Mouse (Mus musculus) bone marrow macrophage, adult 2 months (primary cell): ENCODE measurements at regions not wholly inside any gene's neighbourhood (a gene's known extent, or its start where the extent isn't known, plus 50 kb on each side); places are given as distances from the start of the nearest gene placed in this dataset.

Experiments
- H3K27ac ChIP-seq: 2 replicates; pipeline ENCODE4 v1.5.1; 2012; ENCODE audit warnings: low read depth, low read length; ENCODE audit not compliant: insufficient read depth
- H3K4me1 ChIP-seq: 2 replicates; pipeline ENCODE4 v1.6.1; 2012; ENCODE audit warnings: low read length; ENCODE audit not compliant: control insufficient read depth, insufficient read depth
- H3K4me3 ChIP-seq: 2 replicates; pipeline ENCODE4 v1.5.1; 2012; ENCODE audit warnings: mild to moderate bottlenecking, low read length, moderate library complexity; ENCODE audit not compliant: insufficient read depth
- CTCF ChIP-seq: IDR thresholded peaks from 2 replicates; pipeline ENCODE4 v1.5.1; 2012; ENCODE audit warnings: low read depth, mild to moderate bottlenecking, low read length, moderate library complexity
- POLR2A ChIP-seq: IDR thresholded peaks from 2 replicates; pipeline ENCODE4 v1.6.1; 2012; ENCODE audit warnings: mild to moderate bottlenecking, low read depth, low read length, borderline replicate concordance

GRCm38 (mm10) chr2:172644451-172644850 lies 95.1 kb downstream of the Tfap2c start:
- H3K4me3 ChIP-seq: no peak overlapping the region
- no peak overlapping the region for H3K27ac ChIP-seq
- no peak for TF ChIP-seq POLR2A
- no peak for TF ChIP-seq CTCF
- H3K4me1 ChIP-seq: no peaks in the 10 kb centered on the region

GRCm38 (mm10) chr2:172648072-172648471 lies 98.7 kb downstream of the Tfap2c start:
- H3K4me3 ChIP-seq: no peak overlapping the region
- H3K4me1 ChIP-seq: no peaks in the 10 kb centered on the region
- TF ChIP-seq CTCF (no peak), POLR2A (no peak)
- no peak overlapping the region for H3K27ac ChIP-seq

DNA sequence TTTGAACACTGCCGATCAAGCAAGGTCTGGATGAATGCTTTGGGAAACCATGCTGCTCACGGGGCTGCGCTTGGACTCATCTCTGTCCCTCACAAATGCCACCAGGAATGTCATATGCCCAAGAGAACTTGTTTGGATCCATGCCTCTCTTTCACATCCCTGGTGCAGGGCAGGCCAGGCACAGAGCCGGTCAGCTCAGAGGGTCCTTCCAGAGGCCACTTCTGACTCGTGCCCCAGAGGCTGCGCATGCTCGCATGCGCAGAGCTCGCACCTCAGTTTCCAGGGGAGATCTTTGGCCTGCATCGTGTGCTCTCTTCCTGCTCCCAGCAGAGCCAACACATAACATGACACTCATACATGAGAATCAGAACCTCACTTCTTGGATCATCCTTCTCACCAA lies 111.1 kb downstream of the Tfap2c start:
- H3K27ac ChIP-seq: no peak overlapping the region
- H3K4me3 ChIP-seq: no peak overlapping the region
- TF ChIP-seq POLR2A (no peak), CTCF (no peak)
- no peaks in the 10 kb centered on the region for H3K4me1 ChIP-seq

DNA sequence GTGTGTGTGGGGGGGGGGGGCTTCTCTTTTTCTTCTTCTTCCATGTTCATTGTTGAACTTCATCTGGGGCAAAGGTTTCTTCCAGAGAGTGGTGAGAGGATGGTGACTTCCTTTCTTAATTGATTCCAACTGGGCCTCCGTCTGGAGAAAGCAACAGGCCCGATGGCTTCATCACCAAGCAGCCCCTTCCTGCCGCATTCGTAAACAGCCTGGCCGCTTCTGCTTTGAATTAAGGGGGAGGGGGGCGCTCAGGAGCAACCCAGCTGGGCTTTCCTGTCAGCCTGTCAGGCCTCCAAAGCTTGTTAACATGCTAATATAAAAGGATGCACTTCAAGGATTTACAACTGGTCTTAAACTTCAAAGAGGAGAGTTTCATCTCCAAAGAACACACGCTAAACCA lies 111.5 kb downstream of the Tfap2c start:
- no peaks in the 10 kb centered on the region for H3K4me1 ChIP-seq
- no peak overlapping the region for H3K27ac ChIP-seq
- no peak overlapping the region for H3K4me3 ChIP-seq
- TF ChIP-seq POLR2A (no peak), CTCF (no peak)

DNA sequence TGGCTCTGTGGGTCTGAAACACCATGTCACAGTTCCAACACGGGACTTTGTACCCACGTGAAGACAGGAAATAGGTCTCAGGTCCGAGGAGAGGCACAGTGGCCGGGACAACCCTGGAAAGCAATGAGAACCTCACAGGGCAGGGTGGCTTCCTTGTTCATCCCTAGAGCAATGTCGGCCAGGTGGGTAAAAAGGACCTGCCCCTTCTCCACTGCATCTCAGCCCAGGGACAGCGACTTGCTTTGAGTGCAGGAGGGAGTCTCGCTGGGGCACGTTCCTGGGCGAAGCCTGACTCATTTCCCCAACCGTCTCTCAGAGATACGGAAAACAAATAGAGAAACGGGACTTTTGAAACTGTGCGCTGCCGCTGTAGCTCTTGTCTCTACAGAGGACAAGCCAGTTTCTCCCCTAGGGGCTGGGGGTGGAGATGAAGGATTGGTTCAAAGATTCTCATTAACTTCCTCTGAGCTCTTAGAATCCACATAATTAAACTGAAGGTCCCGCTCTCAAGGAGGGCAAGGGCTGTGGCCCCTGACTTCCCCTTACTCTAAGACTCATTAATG lies 112.1 kb downstream of the Tfap2c start:
- H3K4me3 ChIP-seq: no peak overlapping the region
- no peaks in the 10 kb centered on the region for H3K4me1 ChIP-seq
- H3K27ac ChIP-seq: no peak overlapping the region
- no peak for TF ChIP-seq CTCF
- no peak for TF ChIP-seq POLR2A

- TF ChIP-seq POLR2A: no peak
- no peak for TF ChIP-seq CTCF
- Histone ChIP-seq H3K27ac (no peak overlapping the region), H3K4me3 (no peak overlapping the region)
These were observed 112.8 kb downstream of the Tfap2c start for GRCm38 (mm10) chr2:172662165-172662564.

GRCm38 (mm10) chr2:172663681-172664080 lies 114.3 kb downstream of the Tfap2c start:
- no peak overlapping the region for H3K4me3 ChIP-seq
- no peak overlapping the region for H3K27ac ChIP-seq
- TF ChIP-seq CTCF (no peak), POLR2A (no peak)
- H3K4me1 ChIP-seq: no peaks in the 10 kb centered on the region

More at GRCm38 (mm10) chr2:172662165-172662564, 112.8 kb downstream of the Tfap2c start:
- H3K4me1 ChIP-seq: no peaks in the 10 kb centered on the region

DNA sequence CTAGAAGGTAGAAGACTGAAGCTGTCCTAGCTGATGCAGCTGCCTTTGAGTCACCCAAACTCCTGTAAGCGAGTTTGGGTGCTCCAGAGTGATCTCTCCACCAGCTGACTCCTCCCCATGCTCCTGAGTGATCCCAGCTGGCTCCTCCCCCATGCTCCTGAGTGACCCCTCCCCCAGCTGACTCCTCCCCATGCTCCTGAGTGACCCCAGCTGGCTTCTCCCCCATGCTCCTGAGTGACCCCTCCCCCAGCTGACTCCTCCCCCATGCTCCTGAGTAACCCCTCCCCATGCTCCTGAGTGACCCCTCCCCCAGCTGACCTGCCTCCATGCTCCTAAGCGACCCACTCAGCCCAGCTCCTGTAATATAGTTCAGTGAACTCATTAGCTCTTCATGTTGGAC lies 123.7 kb downstream of the Tfap2c start:
- TF ChIP-seq CTCF (no peak), POLR2A (no peak)
- no peak overlapping the region for H3K27ac ChIP-seq
- no peaks in the 10 kb centered on the region for H3K4me1 ChIP-seq
- no peak overlapping the region for H3K4me3 ChIP-seq

DNA sequence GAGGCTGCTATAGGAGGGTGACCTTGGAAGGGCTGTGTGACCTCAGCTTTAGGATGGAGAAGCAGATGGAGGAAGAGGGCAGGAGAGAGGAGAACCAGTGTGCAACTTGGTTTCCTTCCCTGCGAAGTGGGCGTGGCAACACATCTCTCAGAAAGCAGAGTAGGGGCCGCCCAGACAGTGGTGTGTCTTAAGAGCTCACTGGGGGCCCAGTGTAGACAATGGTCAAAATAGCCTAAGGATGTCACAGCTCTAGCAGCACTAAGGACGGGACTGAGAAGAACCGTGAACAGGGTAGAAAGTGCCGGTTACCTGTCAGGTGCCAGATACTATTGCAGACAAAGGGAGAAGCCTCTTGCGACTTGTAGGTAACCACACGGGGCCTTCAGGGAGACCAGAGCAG lies 125.2 kb downstream of the Tfap2c start:
- Histone ChIP-seq H3K4me1 (no peaks in the 10 kb centered on the region), H3K4me3 (no peak overlapping the region), H3K27ac (no peak overlapping the region)
- no peak for TF ChIP-seq POLR2A
- TF ChIP-seq CTCF: no peak

- Histone ChIP-seq H3K27ac (no peak overlapping the region), H3K4me3 (no peak overlapping the region), H3K4me1 (no peaks in the 10 kb centered on the region)
- TF ChIP-seq POLR2A (no peak), CTCF (no peak)
These were observed 125.7 kb downstream of the Tfap2c start for GRCm38 (mm10) chr2:172675081-172675480.

GRCm38 (mm10) chr2:172690196-172690595 lies 140.8 kb downstream of the Tfap2c start:
- Histone ChIP-seq H3K4me1 (no peaks in the 10 kb centered on the region), H3K27ac (no peak overlapping the region), H3K4me3 (no peak overlapping the region)
- TF ChIP-seq CTCF (no peak), POLR2A (no peak)
